Mouse (Mus musculus) midbrain, embryonic 14.5 days (tissue): Measurements from ENCODE around the gene Ntn1. TPM values are rescaled to one million over a fixed set of nuclear protein-coding genes. Genes with fewer than 3 reads are reported as not detected.
A peak's percentile ranks its signal among the peaks of the same experiment; 100 is the strongest.

Experiments
- ATAC-seq: fragments of 200-750 bp; cut with Nextera tagmentation; 2 replicates; pipeline ENCODE4 v1.8.0; 2017; ENCODE audit warnings: moderate number of reproducible peaks, moderate library complexity; ENCODE audit not compliant: low FRiP score, low TSS enrichment
- DNase-seq: peaks from one replicate; pipeline ENCODE4 v3.0.0-alpha.2; 2015
- H3K27ac ChIP-seq: fragments of 300-500 bp; sonication (generic); replicated peaks from 2 replicates; pipeline ENCODE4 v1.5.1; 2014; ENCODE audit warnings: mild to moderate bottlenecking, low read depth, low read length, moderate library complexity
- H3K27me3 ChIP-seq: fragments of 300-500 bp; sonication (generic); 2 replicates; pipeline ENCODE4 v1.6.1; 2014; ENCODE audit warnings: low read length, control low read depth, mixed read lengths; ENCODE audit not compliant: control insufficient read depth, insufficient read depth
- H3K36me3 ChIP-seq: fragments of 300-500 bp; sonication (generic); 2 replicates; pipeline ENCODE4 v1.6.1; 2014; ENCODE audit warnings: low read length, control low read depth; ENCODE audit not compliant: control insufficient read depth, insufficient read depth
- H3K4me1 ChIP-seq: fragments of 300-500 bp; sonication (generic); 2 replicates; pipeline ENCODE4 v1.6.1; 2014; ENCODE audit warnings: mild to moderate bottlenecking, antibody characterized with exemption, low read length, control low read depth; ENCODE audit not compliant: control insufficient read depth, insufficient read depth
- H3K4me2 ChIP-seq: fragments of 300-500 bp; sonication (generic); 2 replicates; pipeline ENCODE4 v1.6.1; 2014; ENCODE audit warnings: mild to moderate bottlenecking, low read length, moderate library complexity
- H3K4me3 ChIP-seq: fragments of 300-500 bp; sonication (generic); replicated peaks from 2 replicates; pipeline ENCODE4 v1.5.1; 2014; ENCODE audit warnings: low read depth, low read length
- H3K9ac ChIP-seq: fragments of 300-500 bp; sonication (generic); replicated peaks from 2 replicates; pipeline ENCODE4 v1.6.1; 2014; ENCODE audit warnings: mild to moderate bottlenecking, low read length, moderate library complexity
- H3K9me3 ChIP-seq: fragments of 300-500 bp; sonication (generic); 2 replicates; pipeline ENCODE4 v1.6.1; 2016; ENCODE audit warnings: low read length, control low read depth, mixed read lengths; ENCODE audit not compliant: control insufficient read depth
- WGBS: fragments of 180-500 bp; shearing (Covaris S2); extraction: QIAGEN DNeasy Blood & Tissue Kit; methylation state at CpG from one replicate; pipeline ENCODE4 v1.1.7; 2014; 5-methylcytosine and 5-hydroxymethylcytosine counted together
- polyA plus RNA-seq: library from polyadenylated mRNA; unstranded; fragments of >200 nt; fragmentation: Nextera tagmentation; extraction: Ambion mirVana; gene quantifications from 2 replicates; pipeline ENCODE4 v1.2.1, GENCODE M21; 2014

The Ntn1 gene
- polyA plus RNA-seq, 1 experiment from 2014 or later = 8.4 TPM

GRCm38 (mm10) chr11:68211924-68212578, 188.6 kb downstream of the Ntn1 start:
- Histone ChIP-seq H3K27me3 (no peaks in the 10 kb centered on the region; the same call in 1 of the 2 replicates), H3K36me3 (no peaks in the 10 kb centered on the region), H3K9ac (no peak overlapping the region), H3K4me1 (peaks cover 33% of the 10 kb centered on the region), H3K4me3 (no peak overlapping the region), H3K9me3 (no peaks in the 10 kb centered on the region), H3K4me2 (no peak overlapping the region), H3K27ac (no peak overlapping the region; the same call in 1 of the 2 replicates)
- DNase-seq (peak; percentile 61), ATAC-seq (peak; percentile 24; the same call in 1 of the 2 replicates)
- 57% methylated on average over 8 of the region's 8 CpGs for WGBS

- Histone ChIP-seq H3K4me2 (no peak overlapping the region), H3K9me3 (no peaks in the 10 kb centered on the region)
- WGBS = 95% methylated on average over 5 of the region's 5 CpGs
These were observed 189.9 kb downstream of the Ntn1 start for GRCm38 (mm10) chr11:68210714-68211113.

GRCm38 (mm10) chr11:68209506-68209905, 191.1 kb downstream of the Ntn1 start:
- peaks cover 7% of the 10 kb centered on the region for H3K4me1 ChIP-seq
- no peaks in the 10 kb centered on the region for H3K27me3 ChIP-seq
- H3K36me3 ChIP-seq = no peaks in the 10 kb centered on the region
- no peak for DNase-seq
- no peak overlapping the region for H3K4me3 ChIP-seq
- H3K4me2 ChIP-seq = no peak overlapping the region
- WGBS = 91% methylated on average over 4 of the region's 4 CpGs
- no peak overlapping the region for H3K27ac ChIP-seq
- no peak for ATAC-seq
- no peak overlapping the region for H3K9ac ChIP-seq
- no peaks in the 10 kb centered on the region for H3K9me3 ChIP-seq

More at GRCm38 (mm10) chr11:68210714-68211113, 189.9 kb downstream of the Ntn1 start:
- H3K4me1 ChIP-seq = peaks cover 19% of the 10 kb centered on the region
- no peaks in the 10 kb centered on the region for H3K36me3 ChIP-seq
- H3K27me3 ChIP-seq = no peaks in the 10 kb centered on the region
- DNase-seq (no peak), ATAC-seq (no peak)
- H3K9ac ChIP-seq = no peak overlapping the region
- H3K4me3 ChIP-seq = no peak overlapping the region
- no peak overlapping the region for H3K27ac ChIP-seq

- Histone ChIP-seq H3K9ac (no peak overlapping the region), H3K27me3 (no peaks in the 10 kb centered on the region), H3K4me1 (no peaks in the 10 kb centered on the region), H3K4me2 (no peak overlapping the region), H3K9me3 (no peaks in the 10 kb centered on the region), H3K36me3 (no peaks in the 10 kb centered on the region), H3K4me3 (no peak overlapping the region), H3K27ac (no peak overlapping the region)
- DNase-seq = no peak
- ATAC-seq = no peak
- WGBS = 89% methylated on average over 1 of the region's 1 CpGs
These were observed 192.0 kb downstream of the Ntn1 start for GRCm38 (mm10) chr11:68208582-68208981.

- Histone ChIP-seq H3K4me3 (no peak overlapping the region), H3K4me1 (no peaks in the 10 kb centered on the region), H3K9me3 (no peaks in the 10 kb centered on the region), H3K27me3 (no peaks in the 10 kb centered on the region), H3K36me3 (no peaks in the 10 kb centered on the region), H3K9ac (no peak overlapping the region), H3K4me2 (no peak overlapping the region), H3K27ac (no peak overlapping the region)
- ATAC-seq = no peak
- no peak for DNase-seq
- WGBS = 95% methylated on average over 2 of the region's 2 CpGs
These were observed 192.6 kb downstream of the Ntn1 start for GRCm38 (mm10) chr11:68208023-68208422.

- Histone ChIP-seq H3K36me3 (no peaks in the 10 kb centered on the region), H3K27ac (no peak overlapping the region), H3K4me2 (no peak overlapping the region), H3K4me3 (no peak overlapping the region), H3K4me1 (no peaks in the 10 kb centered on the region), H3K9ac (no peak overlapping the region), H3K9me3 (no peaks in the 10 kb centered on the region), H3K27me3 (no peaks in the 10 kb centered on the region)
- WGBS = 83% methylated on average over 10 of the region's 10 CpGs
- ATAC-seq (no peak), DNase-seq (no peak)
These were observed 194.9 kb downstream of the Ntn1 start for GRCm38 (mm10) chr11:68205572-68206229.

- no peaks in the 10 kb centered on the region for H3K27me3 ChIP-seq
- peaks cover 2% of the 10 kb centered on the region; the same call in 1 of the 2 replicates for H3K4me1 ChIP-seq
- no peak overlapping the region for H3K4me2 ChIP-seq
- DNase-seq = no peak
- no peak overlapping the region for H3K4me3 ChIP-seq
- no peak for ATAC-seq
- H3K27ac ChIP-seq = no peak overlapping the region
- WGBS = 93% methylated on average over 5 of the region's 5 CpGs
- no peak overlapping the region for H3K9ac ChIP-seq
- no peaks in the 10 kb centered on the region for H3K9me3 ChIP-seq
- H3K36me3 ChIP-seq = no peaks in the 10 kb centered on the region
These were observed 196.2 kb downstream of the Ntn1 start for GRCm38 (mm10) chr11:68204407-68204806.

GRCm38 (mm10) chr11:68203658-68204315, 196.8 kb downstream of the Ntn1 start:
- peaks cover 2% of the 10 kb centered on the region; the same call in 1 of the 2 replicates for H3K4me1 ChIP-seq
- H3K27ac ChIP-seq = no peak overlapping the region
- H3K27me3 ChIP-seq = no peaks in the 10 kb centered on the region
- no peak overlapping the region for H3K4me2 ChIP-seq
- H3K4me3 ChIP-seq = no peak overlapping the region
- 77% methylated on average over 10 of the region's 10 CpGs for WGBS
- no peak for DNase-seq
- H3K36me3 ChIP-seq = no peaks in the 10 kb centered on the region
- H3K9me3 ChIP-seq = no peaks in the 10 kb centered on the region
- no peak for ATAC-seq
- no peak overlapping the region for H3K9ac ChIP-seq
